Comparison of ENCODE assay signal across 11 mouse cellular contexts in the genomic region with DNA sequence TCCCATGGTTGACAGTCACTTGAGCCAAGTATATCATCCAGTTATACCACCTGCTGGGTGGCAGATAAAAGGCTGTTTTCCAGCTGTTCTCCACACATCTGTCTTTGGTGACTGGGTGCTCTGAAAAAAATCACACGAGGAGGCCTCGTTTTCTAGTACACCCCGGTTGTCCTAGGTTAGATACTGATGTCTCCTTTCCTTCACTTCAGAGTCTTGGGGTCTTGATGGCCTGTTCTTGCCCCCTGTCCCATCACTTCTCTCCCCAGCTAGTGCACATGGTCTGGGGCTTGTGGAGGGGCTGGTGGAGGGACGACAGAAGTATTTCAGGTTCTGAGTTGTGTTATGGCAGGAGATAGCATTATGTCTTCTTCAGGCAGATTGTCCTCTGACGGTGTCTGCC.
DNase-seq lines count a peak whose midpoint lies in the region; ATAC-seq lines count a peak whose summit lies in the region.
"Had no signal": no experiment of that assay in that cellular context is flagged by ENCODE, and none has a peak within 500 bp of the region (broad histone marks: within the 10 kb centered on the region; RNA-seq: fewer than 3 reads in every experiment).

No protein-coding gene starts in this region.

- no peak overlapping the region for H3K9ac ChIP-seq in heart, embryonic 15.5 days
- no peak overlapping the region for H3K9ac ChIP-seq in limb, embryonic 12.5 days (replicated peaks)
- no peak overlapping the region for H3K9ac ChIP-seq in stomach, embryonic 15.5 days
- H3K9ac ChIP-seq: liver, embryonic 15.5 days; neural tube, embryonic 12.5 days had no signal

- no peak overlapping the region for H3K27ac ChIP-seq in heart, embryonic 15.5 days
- no peak overlapping the region for H3K27ac ChIP-seq in limb, embryonic 12.5 days
- no peak overlapping the region for H3K27ac ChIP-seq in limb, embryonic 10.5 days
- H3K27ac ChIP-seq in stomach, embryonic 15.5 days, result peak overlapping the region; percentile 96; the same call in 1 of the 2 replicates
- H3K27ac ChIP-seq: liver, embryonic 15.5 days; neural tube, embryonic 12.5 days had no signal

- no peaks in the 10 kb centered on the region for H3K9me3 ChIP-seq in heart, embryonic 15.5 days (replicated peaks)
- H3K9me3 ChIP-seq in limb, embryonic 12.5 days, result no peaks in the 10 kb centered on the region
- H3K9me3 ChIP-seq in limb, embryonic 10.5 days (replicated peaks), result no peaks in the 10 kb centered on the region
- H3K9me3 ChIP-seq in stomach, embryonic 15.5 days, result no peaks in the 10 kb centered on the region
- H3K9me3 ChIP-seq: liver, embryonic 15.5 days; neural tube, embryonic 12.5 days had no signal

- peak; percentile 5 for DNase-seq in cerebellum, adult 9-10 months
- no peak for DNase-seq in cerebellum, postnatal 36 days
- DNase-seq in heart, postnatal 36 days, result no peak
- DNase-seq in limb, embryonic 10.5 days (ENCODE audit: low spot score), result no peak
- no peak for DNase-seq in left cerebral cortex, postnatal 36 days (ENCODE audit: low spot score in 2 of 2)
- DNase-seq: thymus, postnatal 4 days had no signal

- intact Hi-C loops in heart, postnatal 36 days (cut with DNase I), result loop anchor here (5.0 kb wide), 3 partner anchors 80 to 710 kb away; no protein-coding TSS in a partner anchor
- intact Hi-C loops in left cerebral cortex, postnatal 36 days (cut with DNase I), result no loop called here

- H3K4me1 ChIP-seq in heart, embryonic 15.5 days (replicated peaks), result peaks cover 17% of the 10 kb centered on the region
- peaks cover 24% of the 10 kb centered on the region for H3K4me1 ChIP-seq in limb, embryonic 12.5 days (replicated peaks)
- H3K4me1 ChIP-seq in limb, embryonic 10.5 days, result peaks cover 17% of the 10 kb centered on the region
- H3K4me1 ChIP-seq in stomach, embryonic 15.5 days, result peaks cover 10% of the 10 kb centered on the region
- H3K4me1 ChIP-seq: liver, embryonic 15.5 days had no signal

- 71% methylated on average over 5 of the region's 5 CpGs for WGBS in heart, embryonic 15.5 days
- 70% methylated on average over 5 of the region's 5 CpGs for WGBS in limb, embryonic 12.5 days
- 68% methylated on average over 5 of the region's 5 CpGs for WGBS in limb, embryonic 10.5 days
- WGBS in stomach, embryonic 15.5 days, result 69% methylated on average over 5 of the region's 5 CpGs

- H3K36me3 ChIP-seq in heart, embryonic 15.5 days, result no peaks in the 10 kb centered on the region
- no peaks in the 10 kb centered on the region for H3K36me3 ChIP-seq in limb, embryonic 12.5 days
- no peaks in the 10 kb centered on the region for H3K36me3 ChIP-seq in limb, embryonic 10.5 days
- H3K36me3 ChIP-seq in stomach, embryonic 15.5 days, result no peaks in the 10 kb centered on the region
- H3K36me3 ChIP-seq: liver, embryonic 15.5 days; neural tube, embryonic 12.5 days had no signal

- peak overlapping the region; percentile 66; the same call in 1 of the 2 replicates for H3K4me2 ChIP-seq in heart, embryonic 15.5 days
- peak overlapping the region; percentile 64 for H3K4me2 ChIP-seq in limb, embryonic 12.5 days
- H3K4me2 ChIP-seq in stomach, embryonic 15.5 days, result peak overlapping the region; percentile 71; the same call in 1 of the 2 replicates

- peaks cover 17% of the 10 kb centered on the region; the same call in 1 of the 2 replicates for H3K27me3 ChIP-seq in heart, embryonic 15.5 days
- peaks cover 35% of the 10 kb centered on the region for H3K27me3 ChIP-seq in limb, embryonic 12.5 days
- H3K27me3 ChIP-seq in limb, embryonic 10.5 days (ENCODE audit: low read depth, poor library complexity, severe bottlenecking), result peaks cover 50% of the 10 kb centered on the region
- H3K27me3 ChIP-seq in stomach, embryonic 15.5 days (replicated peaks), result no peaks in the 10 kb centered on the region
- H3K27me3 ChIP-seq: neural tube, embryonic 12.5 days had no signal

- no peak overlapping the region for H3K4me3 ChIP-seq in heart, embryonic 15.5 days
- H3K4me3 ChIP-seq in limb, embryonic 12.5 days (replicated peaks), result peak overlapping the region; percentile 52; the same call in 1 of the 2 replicates
- H3K4me3 ChIP-seq in limb, embryonic 10.5 days, result no peak overlapping the region
- peak overlapping the region; percentile 55; the same call in 1 of the 2 replicates for H3K4me3 ChIP-seq in stomach, embryonic 15.5 days (replicated peaks)
- H3K4me3 ChIP-seq: liver, embryonic 15.5 days; neural tube, embryonic 12.5 days had no signal

- ATAC-seq in heart, embryonic 15.5 days (replicated peaks; ENCODE audit: insufficient number of reproducible peaks, insufficient read depth, low FRiP score, low read depth), result no peak
- no peak for ATAC-seq in limb, embryonic 12.5 days (ENCODE audit: insufficient number of reproducible peaks, insufficient read depth, low FRiP score, low TSS enrichment, low read depth)
- no peak for ATAC-seq in stomach, embryonic 15.5 days (ENCODE audit: insufficient read depth, low FRiP score, low read depth)

Comparison
In these comparisons a context has a peak if more than half of its experiments do, and no peak if none do; other contexts are left out.
1. H3K4me3 ChIP-seq: peak in limb, embryonic 12.5 days (single experiment) and stomach, embryonic 15.5 days (single experiment); none in heart, embryonic 15.5 days (single experiment) and limb, embryonic 10.5 days (single experiment).
2. Peak in every context shown above with its lines, with median percentiles within 50 percentile points of each other: H3K4me2 ChIP-seq.